Mouse (Mus musculus): ENCODE results near the gene Gm20422. TPM values are rescaled to one million over a fixed set of nuclear protein-coding genes. Genes with fewer than 3 reads are reported as not detected.

Gene Gm20422
- polyA plus RNA-seq, 1 experiment from 2014 or later = 0.35 TPM

- Histone ChIP-seq H3K27ac (ENCODE audit: low read length) (no peak overlapping the region), H3K4me3 (replicated peaks; ENCODE audit: low read length) (no peak overlapping the region), H3K9me3 (ENCODE audit: control insufficient read depth, low read length) (no peaks in the 10 kb centered on the region), H3K9ac (replicated peaks; ENCODE audit: low read depth, low read length) (no peak overlapping the region), H3K4me1 (replicated peaks; ENCODE audit: control insufficient read depth, insufficient read depth, low read length) (no peaks in the 10 kb centered on the region), H3K36me3 (ENCODE audit: control insufficient read depth, insufficient read depth) (peaks cover 29% of the 10 kb centered on the region), H3K4me2 (ENCODE audit: low read length) (no peak overlapping the region), H3K27me3 (replicated peaks; ENCODE audit: control insufficient read depth, insufficient read depth, low read length) (no peaks in the 10 kb centered on the region)
- WGBS = 89% methylated on average over 4 of the region's 6 CpGs
- ATAC-seq = no peak
These were observed 72.9 kb downstream of the Gm20422 start for GRCm38 (mm10) chr8:69701810-69702209.

Other genes with a start within 250 kb of the Gm20422 start
- 44.4 and 49.1 TPM in 2 replicates for gene Zfp868, start 149.3 kb downstream of the Gm20422 start, polyA plus RNA-seq (2015; fragmentation: Nextera tagmentation; extraction: Ambion mirVana)
- gene Zfp964, start 120.4 kb downstream of the Gm20422 start, polyA plus RNA-seq (2015; fragmentation: Nextera tagmentation; extraction: Ambion mirVana) = 1.9 and 2.6 TPM in 2 replicates
- 33.5 and 41.5 TPM in 2 replicates for gene Zfp869, start 64.2 kb downstream of the Gm20422 start, polyA plus RNA-seq (2015; fragmentation: Nextera tagmentation; extraction: Ambion mirVana)
- 9.6 and 10.0 TPM in 2 replicates for gene Zfp963, start 24.9 kb downstream of the Gm20422 start, polyA plus RNA-seq (2015; fragmentation: Nextera tagmentation; extraction: Ambion mirVana)
- gene Atp13a1, start 16.3 kb upstream of the Gm20422 start, polyA plus RNA-seq (2015; fragmentation: Nextera tagmentation; extraction: Ambion mirVana) = 57.1 and 58.0 TPM in 2 replicates
- 48.5 and 51.0 TPM in 2 replicates for gene Zfp866, start 16.3 kb upstream of the Gm20422 start, polyA plus RNA-seq (2015; fragmentation: Nextera tagmentation; extraction: Ambion mirVana)
- gene Gmip, start 33.8 kb upstream of the Gm20422 start, polyA plus RNA-seq (2015; fragmentation: Nextera tagmentation; extraction: Ambion mirVana) = 40.0 and 51.7 TPM in 2 replicates
- 0.73 and 0.84 TPM in 2 replicates for gene Lpar2, start 47.5 kb upstream of the Gm20422 start, polyA plus RNA-seq (2015; fragmentation: Nextera tagmentation; extraction: Ambion mirVana)
- gene Pbx4, start 57.6 kb upstream of the Gm20422 start, polyA plus RNA-seq (2015; fragmentation: Nextera tagmentation; extraction: Ambion mirVana) = 47.2 and 48.0 TPM in 2 replicates
- gene Cilp2, start 112.8 kb upstream of the Gm20422 start, polyA plus RNA-seq (2015; fragmentation: Nextera tagmentation; extraction: Ambion mirVana) = 4.9 and 5.0 TPM in 2 replicates
- gene Tssk6, start 127.3 kb upstream of the Gm20422 start, polyA plus RNA-seq (2015; fragmentation: Nextera tagmentation; extraction: Ambion mirVana) = 2.7 and 2.8 TPM in 2 replicates
- gene Ndufa13, start 127.7 kb upstream of the Gm20422 start, polyA plus RNA-seq (2015; fragmentation: Nextera tagmentation; extraction: Ambion mirVana) = 144 and 145 TPM in 2 replicates
- 6.7 and 10.1 TPM in 2 replicates for gene Yjefn3, start 127.8 kb upstream of the Gm20422 start, polyA plus RNA-seq (2015; fragmentation: Nextera tagmentation; extraction: Ambion mirVana)
- 22.6 and 23.5 TPM in 2 replicates for gene Gatad2a, start 221.5 kb upstream of the Gm20422 start, polyA plus RNA-seq (2015; fragmentation: Nextera tagmentation; extraction: Ambion mirVana)

Data from forebrain, embryonic 16.5 days (tissue).